Mouse (Mus musculus): Measurements from ENCODE around the gene Slc24a5. TPM values are rescaled to one million over a fixed set of nuclear protein-coding genes. Genes with fewer than 3 reads are reported as not detected.

Gene Slc24a5
- polyA plus RNA-seq, 1 experiment = not detected

DNA sequence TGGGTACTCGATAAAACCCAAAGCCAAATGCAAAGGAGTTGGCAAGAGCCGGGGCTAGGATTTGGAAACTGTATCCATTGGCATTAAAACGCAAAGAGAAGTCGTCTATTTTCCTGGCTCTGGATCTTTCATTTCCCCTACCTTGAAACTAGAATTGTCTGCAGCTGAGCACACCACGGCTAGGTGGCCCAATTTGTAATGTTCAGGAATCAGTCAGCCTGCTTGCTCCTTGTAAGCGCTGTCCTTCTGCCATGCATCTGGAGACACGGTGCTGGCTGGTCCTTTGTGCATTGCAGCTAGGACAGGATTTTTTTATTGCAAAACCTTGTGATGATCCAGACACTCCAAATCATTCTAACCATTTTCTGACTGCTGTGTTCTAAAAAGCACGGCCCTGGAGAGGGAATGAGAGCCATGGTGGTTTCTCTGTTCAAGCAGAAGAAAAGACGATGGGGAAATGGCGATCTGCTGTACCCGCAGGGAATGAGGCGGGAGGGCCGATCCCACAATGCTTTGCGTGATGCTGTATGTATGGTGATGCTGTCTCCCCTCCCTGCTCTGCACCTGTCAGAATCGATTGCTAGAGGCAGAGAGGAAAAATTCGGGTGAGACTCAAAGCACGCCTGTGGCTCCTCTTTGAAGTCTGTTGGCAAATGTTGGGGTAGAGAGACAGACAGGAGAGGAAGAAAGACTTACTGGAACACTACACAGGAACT is 35.5 kb upstream of the Slc24a5 start:
- Histone ChIP-seq H3K4me1 (replicated peaks; ENCODE audit: control insufficient read depth, insufficient read depth, low read length) (no peaks in the 10 kb centered on the region), H3K4me3 (ENCODE audit: control insufficient read depth, insufficient read depth, low read length) (no peak overlapping the region), H3K27ac (ENCODE audit: control insufficient read depth, insufficient read depth, low read length) (no peak overlapping the region), H3K27me3 (ENCODE audit: control insufficient read depth, insufficient read depth, low read length) (no peaks in the 10 kb centered on the region), H3K36me3 (ENCODE audit: control insufficient read depth, insufficient read depth, low read length) (no peaks in the 10 kb centered on the region)
- DNase-seq = no peak
- 81% methylated on average over 17 of the region's 17 CpGs for WGBS
- TF ChIP-seq CTCF (IDR thresholded peaks at IDR 0.05; ENCODE audit: borderline replicate concordance, control insufficient read depth, extremely low read depth, insufficient read depth, low read length, poor library complexity) (no peak), POLR2A (IDR thresholded peaks at IDR 0.05; ENCODE audit: control insufficient read depth, extremely low read depth, insufficient read depth, low read length, poor library complexity) (no peak)

DNA sequence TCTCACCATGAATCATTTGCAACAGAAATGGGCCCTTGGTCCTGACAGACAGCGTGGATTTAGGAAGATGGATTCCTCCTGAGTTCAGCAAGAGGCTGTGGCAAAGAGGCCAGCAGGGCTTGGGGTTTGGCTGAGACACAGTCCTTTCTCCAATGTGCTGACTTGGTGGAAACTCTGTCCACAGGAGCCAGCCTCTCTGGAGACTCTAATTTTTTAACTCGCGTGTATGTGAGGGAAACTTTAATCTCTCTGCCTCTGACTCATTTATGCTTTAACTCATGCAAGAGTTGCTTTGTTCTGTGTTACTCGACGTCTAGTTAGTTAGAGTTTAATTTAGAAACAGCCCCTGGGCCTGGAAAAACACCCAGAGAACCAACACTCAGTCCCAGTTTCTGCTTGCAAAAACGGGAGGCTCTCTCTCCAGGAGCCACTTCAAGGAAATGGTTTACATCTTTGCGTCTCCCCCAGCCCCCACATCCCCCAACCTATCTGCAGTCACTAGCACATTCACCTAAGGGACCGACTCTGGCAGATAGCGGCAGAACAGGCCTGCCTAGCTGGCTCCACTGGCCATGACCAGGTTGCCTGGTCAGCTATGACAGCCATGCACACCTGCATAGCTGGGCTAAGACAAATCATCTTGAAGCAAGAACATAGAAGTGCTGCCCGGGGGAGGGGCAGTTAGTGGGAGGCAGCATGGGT is 34.7 kb upstream of the Slc24a5 start:
- no peaks in the 10 kb centered on the region for H3K27me3 ChIP-seq (ENCODE audit: control insufficient read depth, insufficient read depth, low read length)
- no peaks in the 10 kb centered on the region for H3K36me3 ChIP-seq (ENCODE audit: control insufficient read depth, insufficient read depth, low read length)
- TF ChIP-seq CTCF (IDR thresholded peaks at IDR 0.05; ENCODE audit: borderline replicate concordance, control insufficient read depth, extremely low read depth, insufficient read depth, low read length, poor library complexity) (no peak), POLR2A (IDR thresholded peaks at IDR 0.05; ENCODE audit: control insufficient read depth, extremely low read depth, insufficient read depth, low read length, poor library complexity) (no peak)
- no peaks in the 10 kb centered on the region for H3K4me1 ChIP-seq (replicated peaks; ENCODE audit: control insufficient read depth, insufficient read depth, low read length)
- DNase-seq = no peak
- H3K27ac ChIP-seq (ENCODE audit: control insufficient read depth, insufficient read depth, low read length) = no peak overlapping the region
- 76% methylated on average over 10 of the region's 10 CpGs for WGBS
- no peak overlapping the region for H3K4me3 ChIP-seq (ENCODE audit: control insufficient read depth, insufficient read depth, low read length)

DNA sequence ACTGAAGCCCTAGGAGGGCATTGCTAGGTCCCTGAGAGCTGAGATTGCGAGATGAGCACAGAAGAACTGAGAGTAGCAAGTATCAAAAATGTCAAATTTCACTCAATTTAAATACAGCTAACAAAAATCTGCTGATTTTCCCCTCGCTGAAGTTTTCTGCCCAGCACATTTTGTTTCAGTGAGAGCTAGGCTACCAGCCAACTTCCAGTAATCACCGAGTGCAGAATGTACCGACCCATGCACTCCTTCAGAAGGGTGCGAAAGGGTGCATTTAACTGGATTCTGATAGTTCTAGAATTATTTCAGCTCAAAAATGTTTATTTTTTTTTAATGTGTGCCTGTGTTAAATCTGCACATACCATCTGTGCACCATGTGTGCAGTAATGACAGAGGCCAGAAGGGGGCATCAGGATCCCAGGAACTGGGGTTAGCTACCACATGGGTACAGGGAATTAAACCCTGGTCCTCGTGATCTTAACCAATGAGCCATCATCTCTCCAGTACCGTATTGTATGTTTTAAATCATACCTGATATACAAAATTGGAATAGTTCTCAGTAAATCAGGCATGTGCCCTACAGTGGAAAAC is 12.5 kb upstream of the Slc24a5 start:
- DNase-seq = no peak
- H3K4me3 ChIP-seq (ENCODE audit: control insufficient read depth, insufficient read depth, low read length) = no peak overlapping the region
- H3K27me3 ChIP-seq (ENCODE audit: control insufficient read depth, insufficient read depth, low read length) = no peaks in the 10 kb centered on the region
- no peaks in the 10 kb centered on the region for H3K4me1 ChIP-seq (replicated peaks; ENCODE audit: control insufficient read depth, insufficient read depth, low read length)
- WGBS = 92% methylated on average over 7 of the region's 7 CpGs
- no peaks in the 10 kb centered on the region for H3K36me3 ChIP-seq (ENCODE audit: control insufficient read depth, insufficient read depth, low read length)
- no peak overlapping the region for H3K27ac ChIP-seq (ENCODE audit: control insufficient read depth, insufficient read depth, low read length)
- TF ChIP-seq CTCF (IDR thresholded peaks at IDR 0.05; ENCODE audit: borderline replicate concordance, control insufficient read depth, extremely low read depth, insufficient read depth, low read length, poor library complexity) (no peak), POLR2A (IDR thresholded peaks at IDR 0.05; ENCODE audit: control insufficient read depth, extremely low read depth, insufficient read depth, low read length, poor library complexity) (no peak)

DNA sequence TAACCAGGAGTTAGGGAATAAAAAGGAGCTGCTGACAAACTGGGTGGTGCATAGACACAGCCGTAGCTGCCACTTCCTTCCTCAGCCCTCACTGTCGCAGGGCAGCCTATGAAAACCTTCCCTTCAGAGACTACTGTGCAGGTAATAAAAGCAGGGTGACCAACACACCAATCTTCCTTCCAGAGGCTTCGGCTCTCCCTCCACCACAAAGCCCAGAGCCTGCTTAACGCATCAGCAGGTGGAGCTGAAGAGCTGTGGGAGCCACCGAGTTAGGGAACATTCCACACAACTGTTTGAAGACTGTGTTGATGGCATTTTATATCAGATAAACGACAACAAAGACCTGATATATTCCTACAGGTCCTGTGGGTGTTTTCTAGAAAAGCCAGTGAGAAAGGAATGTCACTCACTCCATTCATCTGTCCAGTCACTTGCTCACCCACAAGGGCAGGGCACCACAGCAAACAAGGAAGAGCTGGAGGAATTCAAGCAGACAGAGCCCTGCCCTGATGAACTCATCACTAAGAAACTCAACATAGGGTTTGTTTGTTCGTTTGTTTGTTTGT is 10.6 kb upstream of the Slc24a5 start:
- Histone ChIP-seq H3K27ac (ENCODE audit: control insufficient read depth, insufficient read depth, low read length) (no peak overlapping the region), H3K27me3 (ENCODE audit: control insufficient read depth, insufficient read depth, low read length) (no peaks in the 10 kb centered on the region), H3K36me3 (ENCODE audit: control insufficient read depth, insufficient read depth, low read length) (no peaks in the 10 kb centered on the region), H3K4me1 (replicated peaks; ENCODE audit: control insufficient read depth, insufficient read depth, low read length) (no peaks in the 10 kb centered on the region), H3K4me3 (ENCODE audit: control insufficient read depth, insufficient read depth, low read length) (no peak overlapping the region)
- DNase-seq = no peak
- WGBS = 20% methylated on average over 7 of the region's 7 CpGs
- TF ChIP-seq POLR2A (IDR thresholded peaks at IDR 0.05; ENCODE audit: control insufficient read depth, extremely low read depth, insufficient read depth, low read length, poor library complexity) = no peak
- no peak for TF ChIP-seq CTCF (IDR thresholded peaks at IDR 0.05; ENCODE audit: borderline replicate concordance, control insufficient read depth, extremely low read depth, insufficient read depth, low read length, poor library complexity)

DNA sequence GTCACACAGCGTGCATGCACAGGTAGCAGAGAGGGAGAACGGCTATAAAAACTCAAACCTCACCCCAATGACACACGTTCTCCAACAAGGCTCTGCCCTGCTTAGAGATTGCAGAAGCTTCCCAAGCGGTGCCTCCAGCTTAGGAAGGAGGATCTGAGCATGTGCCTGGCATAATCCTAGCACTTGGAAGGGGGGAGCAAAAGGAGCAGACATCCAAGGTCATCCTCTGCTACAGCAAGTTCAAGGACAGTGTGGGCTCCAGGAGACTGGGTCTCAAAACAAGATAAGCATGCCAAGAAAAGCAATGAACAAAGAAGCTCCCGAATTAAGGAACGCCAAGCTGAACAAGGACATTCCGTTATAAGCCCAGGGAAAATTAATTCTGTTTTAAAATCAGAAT is 6.5 kb upstream of the Slc24a5 start:
- TF ChIP-seq POLR2A (IDR thresholded peaks at IDR 0.05; ENCODE audit: control insufficient read depth, extremely low read depth, insufficient read depth, low read length, poor library complexity) (no peak), CTCF (IDR thresholded peaks at IDR 0.05; ENCODE audit: borderline replicate concordance, control insufficient read depth, extremely low read depth, insufficient read depth, low read length, poor library complexity) (no peak)
- DNase-seq = no peak
- Histone ChIP-seq H3K27me3 (ENCODE audit: control insufficient read depth, insufficient read depth, low read length) (no peaks in the 10 kb centered on the region), H3K27ac (ENCODE audit: control insufficient read depth, insufficient read depth, low read length) (no peak overlapping the region), H3K36me3 (ENCODE audit: control insufficient read depth, insufficient read depth, low read length) (no peaks in the 10 kb centered on the region), H3K4me3 (ENCODE audit: control insufficient read depth, insufficient read depth, low read length) (no peak overlapping the region), H3K4me1 (replicated peaks; ENCODE audit: control insufficient read depth, insufficient read depth, low read length) (no peaks in the 10 kb centered on the region)
- 95% methylated on average over 7 of the region's 7 CpGs for WGBS

DNA sequence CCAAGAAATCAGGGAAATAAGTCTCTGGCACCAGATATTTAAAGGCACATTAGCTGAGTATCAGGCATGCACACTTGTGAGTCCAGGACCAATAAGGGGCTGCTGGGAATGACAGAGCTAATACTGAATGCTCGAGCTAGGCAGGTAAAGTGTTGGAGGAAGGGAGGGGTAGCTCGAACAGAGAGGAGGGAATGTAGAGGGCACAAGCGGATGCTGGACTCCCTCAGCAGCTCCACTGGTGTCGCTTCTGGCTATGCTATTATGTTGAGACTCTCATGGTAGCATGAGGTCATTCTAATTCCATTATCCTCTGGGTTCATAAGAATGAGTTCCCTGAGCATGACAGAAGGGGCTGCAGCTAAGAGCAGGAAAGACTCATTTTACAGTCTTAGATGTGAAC is 5.0 kb upstream of the Slc24a5 start:
- H3K27me3 ChIP-seq (ENCODE audit: control insufficient read depth, insufficient read depth, low read length) = no peaks in the 10 kb centered on the region
- no peaks in the 10 kb centered on the region for H3K4me1 ChIP-seq (replicated peaks; ENCODE audit: control insufficient read depth, insufficient read depth, low read length)
- no peaks in the 10 kb centered on the region for H3K36me3 ChIP-seq (ENCODE audit: control insufficient read depth, insufficient read depth, low read length)
- no peak for DNase-seq
- no peak overlapping the region for H3K4me3 ChIP-seq (ENCODE audit: control insufficient read depth, insufficient read depth, low read length)
- WGBS = 79% methylated on average over 4 of the region's 4 CpGs
- no peak overlapping the region for H3K27ac ChIP-seq (ENCODE audit: control insufficient read depth, insufficient read depth, low read length)
- TF ChIP-seq CTCF (IDR thresholded peaks at IDR 0.05; ENCODE audit: borderline replicate concordance, control insufficient read depth, extremely low read depth, insufficient read depth, low read length, poor library complexity) (no peak), POLR2A (IDR thresholded peaks at IDR 0.05; ENCODE audit: control insufficient read depth, extremely low read depth, insufficient read depth, low read length, poor library complexity) (no peak)

Measured in thymus, adult 2 months (tissue).